Mouse (Mus musculus) left cerebral cortex, adult 18-20 months (tissue): ENCODE data around the gene Cpeb4. TPM values are rescaled to one million over a fixed set of nuclear protein-coding genes. Genes with fewer than 3 reads are reported as not detected.
"Not testable (repeated sequence)": the region's sequence is repeated elsewhere in the genome, so short reads cannot be mapped to it uniquely, and the experiment has no call there.

Experiments used
- DNase-seq, 2 experiments: peaks; one replicate each; pipeline ENCODE4 v3.0.0; 2021 to 2022; ENCODE audit warnings: low spot score in 2 of 2, mixed read lengths in 1 of 2
- total RNA-seq, 2 experiments: library from RNA; stranded (reverse); gene quantifications; 2 replicates each; pipeline ENCODE4 v1.2.3; 2021

The Cpeb4 gene
- total RNA-seq, 2 experiments from 2014 or later, result 145 to 152 TPM

DNA sequence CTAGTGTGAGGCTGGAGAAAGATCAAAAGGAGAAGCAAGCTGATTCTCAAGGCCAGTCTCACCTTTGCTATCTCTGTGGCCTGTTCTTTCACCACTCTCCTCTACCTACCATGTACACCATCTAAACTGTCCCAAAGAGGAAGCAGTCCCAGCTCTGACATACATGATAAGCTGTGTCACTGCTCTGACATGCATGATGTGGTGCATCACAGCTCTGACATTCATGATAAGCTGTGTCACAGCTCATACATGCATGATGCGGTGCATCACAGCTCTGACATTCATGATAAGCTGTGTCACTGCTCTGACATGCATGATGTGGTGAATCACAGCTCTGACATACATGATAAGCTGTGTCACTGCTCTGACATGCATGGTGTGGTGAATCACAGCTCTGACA, 26.9 kb upstream of the Cpeb4 start:
- DNase-seq, result not testable (repeated sequence)

DNA sequence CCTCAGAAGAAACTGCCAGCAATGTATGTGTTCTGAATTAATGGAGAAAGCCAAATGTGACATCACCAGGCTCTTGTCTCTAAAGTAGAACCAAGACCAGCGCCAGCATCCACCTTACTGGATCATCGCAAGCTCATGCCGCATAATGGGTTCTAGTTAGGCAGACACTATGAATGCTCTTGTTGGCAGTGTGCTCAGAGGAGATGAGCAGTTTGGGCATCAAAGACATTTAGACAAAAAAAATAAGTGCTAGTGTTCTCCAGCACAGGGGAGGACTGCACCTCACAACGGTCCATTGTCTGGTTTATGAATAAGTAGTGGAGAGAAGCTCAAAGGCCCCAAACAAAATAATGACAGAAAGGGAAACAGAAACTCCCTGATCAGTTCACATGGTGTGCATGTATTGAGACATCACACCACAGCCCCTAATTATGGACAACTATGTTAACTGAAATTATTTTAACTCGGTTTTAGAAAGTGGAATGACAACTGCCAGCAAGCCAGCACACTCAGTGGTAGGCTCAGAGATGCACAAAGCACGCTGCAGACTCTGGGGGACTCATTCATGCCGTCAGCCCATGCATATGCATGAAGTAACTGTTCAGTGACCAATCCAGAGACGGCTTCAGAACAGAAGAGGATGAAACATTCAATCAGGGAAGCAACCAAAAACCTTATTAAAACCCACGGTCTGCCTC, 25.1 kb upstream of the Cpeb4 start:
- DNase-seq, result no peak

DNA sequence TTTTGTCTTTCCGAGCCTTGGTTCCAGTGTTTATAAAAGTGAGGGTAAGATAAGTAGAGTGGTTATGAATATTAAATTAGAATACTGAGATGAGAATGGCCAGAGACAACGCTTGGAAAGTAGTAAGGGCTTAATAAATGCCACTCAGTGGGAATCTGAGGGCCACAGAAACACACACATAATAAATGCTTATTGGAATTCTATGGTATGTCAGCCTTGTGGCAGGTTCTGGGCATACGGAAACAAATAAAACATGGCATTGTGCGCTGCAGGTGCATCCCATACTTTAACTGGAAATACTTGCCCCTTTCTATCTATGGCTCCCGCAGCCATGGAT, 24.6 kb upstream of the Cpeb4 start:
- no peak for DNase-seq

DNA sequence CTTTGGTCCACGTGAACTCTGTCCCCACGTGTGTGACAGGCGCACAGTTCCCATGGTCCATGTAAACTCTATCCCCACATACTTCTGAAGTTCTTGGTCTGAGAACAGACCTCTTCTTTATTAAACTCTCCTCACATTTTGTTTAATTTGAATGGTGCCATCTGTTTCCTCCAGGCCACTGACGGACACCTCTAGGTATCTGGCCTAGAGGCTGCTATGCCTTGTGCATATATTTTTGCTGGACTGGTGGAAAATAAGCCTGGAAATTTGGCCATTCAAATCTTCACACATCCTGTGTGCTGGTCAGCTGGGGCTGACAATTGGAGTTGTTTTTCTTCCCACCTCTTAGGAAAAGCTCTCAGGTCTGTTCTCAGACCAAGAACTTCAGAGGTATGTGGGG, 23.3 kb upstream of the Cpeb4 start:
- DNase-seq, result no peak

DNA sequence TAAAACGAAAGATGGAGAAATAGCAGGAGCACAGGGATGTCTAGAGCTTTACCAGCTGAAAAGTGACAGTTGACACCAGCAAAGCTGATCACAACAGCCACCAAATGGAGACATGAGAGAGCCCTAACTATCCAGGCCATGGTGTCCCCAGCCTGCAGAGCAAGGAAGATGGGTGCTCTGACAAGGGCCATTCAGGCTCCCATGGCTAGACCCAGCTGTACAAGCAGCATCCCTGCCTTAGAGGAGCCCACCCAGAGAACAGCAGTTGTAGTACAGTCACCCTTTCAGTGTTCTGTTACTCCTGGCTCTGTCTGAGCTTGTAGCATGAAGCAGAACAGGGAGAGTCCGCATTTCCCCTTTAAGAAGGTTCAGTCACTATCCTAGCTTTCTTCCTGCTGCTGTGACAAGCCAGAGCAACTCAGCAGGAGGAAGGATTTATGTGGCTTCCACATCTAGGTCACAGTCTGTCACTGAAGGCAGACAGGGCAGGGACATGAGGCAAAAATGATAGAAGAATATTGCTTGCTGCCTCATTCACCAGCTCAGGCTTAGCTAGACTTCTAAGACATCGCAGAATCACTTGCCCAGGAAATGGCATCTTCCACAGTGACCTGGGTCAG, 21.7 kb upstream of the Cpeb4 start:
- DNase-seq, result no peak

DNA sequence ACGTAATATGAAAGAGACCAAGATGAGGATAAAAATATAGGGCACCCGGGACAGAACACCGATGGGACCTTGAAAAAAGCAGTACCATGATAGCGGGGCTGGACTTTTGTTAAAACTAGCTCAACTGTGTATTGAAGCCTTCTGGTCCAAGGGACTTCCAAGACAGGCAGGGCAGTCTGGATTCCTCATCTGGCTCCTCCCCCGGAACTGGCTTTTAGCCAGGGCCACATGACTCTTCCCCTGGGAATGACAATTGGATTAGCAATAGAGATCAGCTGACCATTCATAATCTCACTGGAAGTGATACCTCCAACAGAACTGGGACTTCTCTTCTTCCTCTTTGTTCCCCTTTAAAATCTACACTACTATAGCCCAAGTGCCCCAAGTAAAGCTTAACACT, 21.0 kb upstream of the Cpeb4 start:
- DNase-seq, result no peak

DNA sequence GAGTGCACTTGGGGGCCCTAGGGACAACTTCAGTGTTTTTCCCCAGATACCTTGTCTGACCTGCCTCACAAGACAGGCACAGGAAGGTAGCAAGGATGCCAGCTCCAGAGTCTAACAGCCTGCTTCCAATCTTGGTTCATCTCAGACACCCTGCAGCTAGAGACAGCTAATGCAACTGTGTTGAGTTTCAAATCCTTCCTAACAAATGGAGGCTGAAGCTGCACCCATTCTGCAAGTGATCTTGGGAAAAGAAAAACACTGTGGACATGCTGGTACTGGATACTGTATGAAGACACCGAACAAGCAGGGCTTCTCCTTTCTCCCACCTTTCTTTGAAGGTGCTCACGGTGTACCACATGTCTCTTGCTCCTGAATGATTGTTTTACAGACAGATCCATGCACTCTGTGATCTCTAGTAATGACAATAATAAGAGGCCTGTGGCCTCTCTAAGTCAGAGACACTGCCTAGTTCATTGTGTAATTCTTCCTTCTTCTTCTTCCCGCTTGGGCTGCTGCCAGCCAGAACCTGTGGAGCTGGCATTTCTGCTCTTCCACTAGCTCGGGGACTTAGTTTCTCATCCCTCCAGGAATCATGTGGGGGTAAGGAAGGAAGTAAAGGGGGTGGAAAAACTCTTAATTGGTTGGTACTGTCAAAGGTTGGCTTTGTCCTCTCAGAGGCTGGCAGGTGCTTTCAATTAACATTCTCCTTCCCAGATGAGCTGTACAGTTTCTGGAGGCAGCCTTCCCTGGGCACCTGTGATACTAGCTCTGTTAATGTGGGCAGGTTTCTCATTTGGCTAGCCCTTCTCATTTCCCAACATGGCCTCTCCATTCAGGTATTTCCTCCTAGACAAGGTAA, 20.1 kb upstream of the Cpeb4 start:
- DNase-seq, result no peak

DNA sequence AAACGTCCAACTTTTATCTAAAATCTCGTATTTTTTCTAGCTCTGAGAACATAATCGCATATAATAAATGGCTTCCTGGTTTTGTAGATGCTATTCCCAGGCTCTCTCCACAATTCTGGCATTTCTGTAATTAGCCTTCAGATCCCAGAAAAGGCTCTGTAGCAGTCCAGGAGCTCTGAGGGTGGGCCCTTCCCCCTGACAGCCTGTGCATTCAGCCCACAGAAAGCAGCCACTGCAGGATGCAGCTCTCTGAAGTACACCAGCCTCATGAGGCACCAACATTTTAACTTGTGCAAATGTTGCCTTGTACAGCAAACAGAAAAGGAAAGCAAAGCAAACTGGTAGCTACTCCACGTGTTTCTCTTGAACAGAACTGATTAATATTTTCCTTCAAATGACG, 17.1 kb upstream of the Cpeb4 start:
- DNase-seq, result peak; percentile 31 to 53

DNA sequence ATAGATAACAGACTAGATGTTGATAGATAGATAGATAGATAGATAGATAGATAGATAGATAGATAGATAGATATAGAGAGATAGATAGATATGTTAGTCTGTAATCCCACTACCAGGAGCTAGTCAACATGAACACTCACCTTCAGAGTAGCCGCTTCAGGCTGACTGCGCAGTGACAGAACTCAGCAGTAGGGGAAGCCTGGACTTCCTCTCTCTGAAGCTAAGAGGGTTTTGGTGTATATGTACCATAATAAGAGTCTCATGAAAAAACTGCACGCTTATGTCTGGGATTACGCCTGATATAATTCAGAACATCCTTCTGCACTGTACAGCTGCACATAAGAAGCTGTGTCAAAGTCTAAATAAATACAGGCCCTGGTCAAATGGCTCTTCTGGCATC, 14.5 kb upstream of the Cpeb4 start:
- no peak for DNase-seq

DNA sequence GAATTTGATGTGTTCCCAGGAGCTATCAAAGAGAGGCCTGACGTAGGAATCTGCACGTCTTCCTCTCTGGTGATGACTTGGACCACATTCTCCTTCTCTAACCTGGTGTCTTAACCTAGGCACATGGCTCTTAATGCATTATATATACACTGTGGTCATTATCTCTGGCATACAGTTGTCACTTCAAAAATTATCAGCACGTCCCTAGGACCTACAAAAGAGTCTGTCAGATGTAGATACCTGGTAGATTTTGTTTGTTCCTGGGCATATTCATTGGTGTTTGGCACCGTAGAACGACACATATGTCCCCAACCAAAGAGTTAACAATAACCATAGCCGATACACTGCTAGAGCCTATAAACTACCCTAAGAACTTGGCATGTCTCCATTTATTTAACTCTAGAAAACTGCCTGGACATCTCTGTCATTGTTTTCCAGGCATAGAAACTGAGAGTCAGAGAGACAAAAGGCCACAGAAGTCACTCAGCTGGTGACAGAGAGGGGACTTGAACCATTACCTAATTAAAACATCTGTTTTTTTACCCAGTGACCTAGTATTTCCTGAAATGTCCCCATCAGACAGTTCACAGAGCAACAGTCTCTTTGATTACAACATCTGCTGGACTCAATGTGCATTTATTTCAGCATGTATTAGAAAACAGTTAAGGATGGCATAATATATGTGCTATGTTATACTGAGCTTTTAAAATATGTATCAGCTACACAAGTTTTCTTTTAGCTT, 10.7 kb upstream of the Cpeb4 start:
- no peak for DNase-seq

DNA sequence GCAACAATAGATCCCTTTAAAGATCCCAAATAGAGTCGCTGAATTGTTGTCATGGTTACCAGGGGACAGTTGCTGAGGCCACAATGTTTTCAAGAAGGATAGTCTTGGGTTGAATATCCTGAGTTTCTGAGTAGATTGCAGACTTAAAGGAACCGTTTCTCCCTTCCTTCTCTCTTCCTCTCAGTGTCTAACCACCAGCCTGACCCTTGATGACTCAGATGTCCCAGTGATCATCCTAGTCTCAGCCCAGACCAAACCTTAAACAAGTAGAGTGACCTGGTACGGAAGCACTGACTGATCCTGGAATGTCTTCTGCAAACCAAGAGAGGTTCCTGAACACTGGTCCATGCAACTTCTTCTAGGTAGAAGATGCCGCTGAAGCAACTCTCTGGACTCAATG, 4.0 kb upstream of the Cpeb4 start:
- no peak for DNase-seq

DNA sequence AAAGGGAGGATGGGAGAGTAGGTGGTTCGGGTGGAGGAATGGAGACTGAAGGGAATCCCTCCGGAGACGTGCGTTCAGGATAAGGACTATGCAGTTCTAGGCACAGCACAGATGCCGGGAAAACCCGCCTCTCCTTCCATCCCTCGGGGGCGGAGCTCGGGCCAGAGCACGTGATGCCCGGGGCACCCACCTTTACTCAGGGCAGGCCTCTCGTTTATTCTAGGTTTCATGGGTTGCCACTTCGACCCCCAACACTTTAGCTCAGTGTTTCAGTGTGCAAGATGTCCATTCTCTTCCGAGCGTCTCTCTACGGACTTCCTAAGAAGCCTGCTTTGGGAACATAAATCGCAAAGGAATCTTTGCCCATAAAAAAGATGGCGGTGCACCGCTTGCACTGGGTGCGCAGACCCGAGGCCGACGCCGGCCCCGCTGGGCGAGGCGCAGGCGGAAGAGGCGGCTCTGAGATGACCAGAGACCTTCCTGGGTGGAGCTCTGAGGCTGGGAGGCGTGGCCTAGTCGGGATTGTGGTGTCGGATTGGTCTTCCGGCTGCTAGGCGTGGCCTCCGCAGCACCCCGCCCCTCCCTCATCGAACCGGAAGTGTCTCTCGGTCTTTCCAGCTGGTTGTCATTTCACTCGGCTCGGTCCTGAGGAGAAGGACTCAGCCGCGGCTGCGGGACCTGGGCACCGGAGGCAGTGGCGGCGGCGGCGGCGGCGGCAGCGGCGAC, 1.6 kb upstream of the Cpeb4 start:
- peak; percentile 97 to 99 for DNase-seq

DNA sequence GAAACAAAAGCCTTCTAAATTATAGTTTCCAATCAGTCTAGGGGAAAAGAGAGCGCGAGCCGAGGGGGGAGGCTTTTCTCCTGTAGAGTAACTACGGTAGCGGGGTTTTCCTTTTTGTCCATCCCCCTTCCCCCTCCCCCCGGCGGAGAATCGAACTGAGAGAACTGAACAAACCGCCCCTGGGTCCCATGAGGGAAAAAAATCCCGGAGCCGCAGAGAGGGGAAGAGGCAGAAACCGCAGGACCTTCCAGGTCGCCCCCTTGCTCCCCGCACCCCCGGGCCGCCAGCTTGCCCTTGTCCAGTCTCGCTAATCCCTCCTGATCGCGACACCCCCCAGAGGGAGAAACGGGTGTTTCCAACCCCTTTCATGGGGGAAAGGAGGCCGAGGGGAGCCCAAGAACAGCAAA, 873 bp upstream of the Cpeb4 start:
- peak; percentile 30 to 43 for DNase-seq

DNA sequence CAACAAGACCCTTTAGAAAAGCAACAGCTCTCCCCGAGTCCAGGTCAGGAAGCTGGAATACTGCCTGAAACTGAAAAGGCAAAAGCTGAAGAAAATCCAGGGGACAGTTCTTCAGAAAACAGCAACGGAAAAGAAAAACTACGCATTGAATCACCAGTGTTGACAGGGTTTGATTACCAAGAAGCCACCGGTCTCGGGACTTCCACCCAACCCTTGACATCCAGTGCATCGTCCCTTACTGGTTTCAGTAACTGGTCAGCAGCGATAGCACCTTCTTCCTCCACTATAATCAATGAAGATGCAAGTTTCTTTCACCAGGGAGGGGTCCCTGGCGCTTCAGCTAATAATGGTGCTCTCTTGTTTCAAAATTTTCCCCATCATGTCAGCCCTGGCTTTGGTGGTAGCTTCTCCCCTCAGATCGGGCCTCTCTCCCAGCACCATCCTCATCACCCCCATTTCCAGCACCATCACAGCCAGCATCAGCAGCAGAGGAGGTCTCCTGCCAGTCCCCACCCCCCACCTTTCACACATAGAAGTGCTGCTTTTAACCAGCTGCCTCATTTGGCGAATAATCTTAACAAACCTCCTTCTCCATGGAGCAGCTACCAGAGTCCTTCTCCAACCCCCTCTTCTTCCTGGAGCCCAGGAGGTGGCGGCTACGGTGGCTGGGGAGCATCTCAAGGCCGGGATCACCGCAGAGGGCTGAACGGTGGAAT, 693 bp downstream of the Cpeb4 start:
- peak; percentile 31 for DNase-seq

DNA sequence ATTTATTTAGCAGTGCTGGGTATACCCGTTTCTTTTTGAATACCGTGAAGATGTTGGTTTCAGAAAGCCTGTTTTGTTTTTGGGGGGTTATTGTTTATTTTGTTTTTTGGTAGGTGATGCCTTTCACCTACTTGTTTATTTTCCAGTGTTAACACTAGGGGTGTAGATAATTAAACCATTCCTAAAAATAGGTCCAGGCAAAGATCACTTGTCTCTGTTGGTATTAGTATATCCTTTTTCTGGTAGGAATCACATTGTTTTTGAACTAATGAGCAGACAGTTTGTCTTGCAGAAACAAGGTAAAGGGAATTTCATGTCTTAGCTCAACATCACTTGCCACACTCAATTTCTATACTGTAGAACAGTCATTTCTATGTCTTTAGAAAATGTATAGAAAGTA, 2.1 kb downstream of the Cpeb4 start:
- DNase-seq, result no peak

DNA sequence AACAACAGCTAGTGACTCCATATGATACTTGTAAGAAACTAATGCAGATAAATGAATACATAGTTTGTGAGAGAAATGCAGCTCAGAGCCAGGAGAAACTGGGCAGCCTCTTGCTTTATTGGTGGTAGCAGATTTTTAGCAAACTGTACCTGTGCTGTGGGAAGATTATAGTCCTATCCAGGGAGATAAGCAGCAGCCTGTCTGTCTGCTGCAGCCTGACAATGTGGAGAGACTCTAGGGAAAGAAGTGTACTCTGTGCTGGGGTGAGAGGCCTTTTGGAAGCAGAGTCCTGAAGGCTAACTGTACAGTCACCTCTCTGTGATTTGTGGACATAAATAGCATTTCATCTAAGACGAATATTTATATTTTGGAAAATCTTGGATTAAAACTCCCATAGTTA, 11.7 kb downstream of the Cpeb4 start:
- DNase-seq, result no peak

DNA sequence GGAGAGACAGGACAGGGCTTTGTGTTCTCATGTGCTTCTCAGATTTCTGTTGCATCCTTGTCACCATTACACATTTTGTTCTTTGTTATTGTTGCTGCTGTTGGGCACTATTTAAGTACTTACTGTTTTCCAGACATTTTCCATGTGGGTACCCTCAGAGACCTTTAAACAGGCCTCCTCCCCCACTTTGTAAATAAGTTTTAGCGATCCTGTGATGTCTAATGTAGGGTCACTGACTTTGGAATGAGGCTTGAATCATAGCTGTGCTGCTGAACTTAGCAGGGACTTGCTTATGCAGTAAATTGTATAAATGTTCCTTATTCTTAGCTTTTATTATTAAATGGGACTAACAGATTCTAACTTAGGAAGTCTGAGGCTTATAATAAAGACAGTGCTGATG, 13.8 kb downstream of the Cpeb4 start:
- DNase-seq, result no peak

DNA sequence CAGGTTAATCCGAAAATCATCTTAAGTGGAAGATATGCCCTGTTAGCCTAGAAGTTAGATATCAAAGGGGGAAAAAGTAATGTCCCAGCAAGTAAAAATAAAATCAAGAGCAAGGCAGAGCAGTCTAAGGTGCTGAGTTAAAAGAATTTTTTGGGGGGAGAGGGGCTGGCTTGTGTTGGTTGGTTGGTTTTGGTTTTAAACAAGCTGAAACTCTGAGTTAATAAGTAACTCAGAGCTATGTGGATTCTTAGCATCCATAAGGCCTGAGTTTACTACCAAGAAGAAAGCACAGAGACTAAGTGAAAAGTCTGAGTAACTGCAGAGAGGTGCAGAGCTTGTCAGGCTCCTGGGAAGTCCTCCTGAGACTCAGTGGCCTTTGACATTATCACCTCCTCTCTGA, 16.2 kb downstream of the Cpeb4 start:
- no peak for DNase-seq

DNA sequence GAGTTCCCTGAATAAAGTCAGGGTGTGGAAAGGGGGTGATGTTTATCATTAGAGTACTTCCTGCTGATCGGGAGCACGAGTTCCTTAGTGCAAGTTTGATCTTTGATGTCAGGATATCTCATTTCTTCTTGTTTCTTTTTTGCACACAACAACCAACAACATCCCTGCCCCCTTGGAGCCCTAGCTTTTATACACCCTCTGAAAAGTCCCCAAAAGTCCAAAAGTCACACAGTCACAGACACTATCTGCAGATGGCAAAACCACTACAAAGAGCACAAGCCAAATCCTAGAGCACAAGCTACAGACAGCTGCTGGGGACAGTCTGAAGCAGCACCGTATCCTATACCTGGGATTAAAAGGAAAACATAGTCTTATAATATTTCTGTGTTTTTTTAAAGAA, 20.1 kb downstream of the Cpeb4 start:
- no peak for DNase-seq

DNA sequence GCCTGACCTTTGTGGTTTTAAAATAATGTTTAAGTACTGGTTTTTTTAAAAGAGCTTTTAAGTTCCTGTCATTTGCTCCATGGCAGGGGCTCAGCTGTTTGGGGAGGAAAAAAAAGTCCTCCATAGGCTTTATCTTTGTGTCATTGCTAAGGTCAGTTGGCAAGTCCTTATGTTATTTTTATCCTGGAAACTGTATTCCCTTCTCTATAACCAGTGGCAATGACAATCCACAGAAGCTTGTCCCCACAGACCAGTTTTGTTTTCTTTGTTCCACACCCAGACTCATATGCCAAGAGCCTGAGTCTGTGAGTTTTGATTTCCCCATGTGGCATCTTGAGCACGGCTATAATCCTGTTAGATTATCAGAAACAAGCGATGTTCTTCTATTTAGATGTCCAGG, 21.6 kb downstream of the Cpeb4 start:
- no peak for DNase-seq
